Mouse (Mus musculus): ENCODE data around the gene Picalm. TPM values are rescaled to one million over a fixed set of nuclear protein-coding genes. Genes with fewer than 3 reads are reported as not detected.

Picalm gene
- polyA plus RNA-seq (2014; fragmentation: Nextera tagmentation; extraction: Ambion mirVana): 36.1 and 43.7 TPM in 2 replicates

DNA sequence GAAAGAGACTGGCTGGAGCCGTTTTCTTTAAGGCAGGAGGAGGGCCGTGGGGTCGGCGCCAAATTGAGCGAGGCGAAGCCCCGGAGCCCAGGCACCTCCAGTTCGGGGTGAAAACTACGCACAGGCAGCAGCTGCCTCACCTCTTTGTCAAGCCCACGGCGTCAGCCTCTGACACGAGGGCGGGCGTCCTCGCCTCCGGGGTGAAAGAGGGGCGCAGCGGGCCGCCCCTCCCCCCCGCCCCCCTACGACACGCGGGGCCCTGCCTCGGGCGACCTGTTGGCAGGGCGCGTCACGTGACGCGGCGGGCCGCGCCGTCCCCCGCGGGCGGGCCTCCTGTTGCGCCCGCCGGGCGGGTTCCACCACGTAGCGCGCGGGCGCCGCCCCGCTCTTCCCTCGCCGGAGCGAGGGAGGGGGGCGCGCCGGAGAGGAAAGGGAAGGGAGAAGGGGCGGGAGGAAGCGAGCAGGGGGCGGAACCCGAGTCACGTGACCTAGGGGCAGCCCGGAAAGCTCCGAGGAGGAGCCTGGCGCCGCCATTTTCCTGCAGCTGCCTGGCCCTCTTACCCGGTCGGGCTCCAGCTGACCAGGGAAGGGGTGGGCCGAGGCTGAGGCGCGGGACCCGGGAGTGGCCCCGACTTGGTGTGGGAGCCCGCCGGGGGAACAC, at the start of gene Picalm:
TSS of gene Picalm (plus strand) at position 482 of the 661 bp plus-strand sequence.
- peak; percentile 92 for ATAC-seq (replicated peaks; ENCODE audit: insufficient number of reproducible peaks, low FRiP score, low TSS enrichment)
- Histone ChIP-seq H3K27me3 (ENCODE audit: control insufficient read depth, insufficient read depth, low read length) (no peaks in the 10 kb centered on the region), H3K9ac (ENCODE audit: low read depth, low read length) (peak within 1 kb of the TSS; percentile 99), H3K9me3 (replicated peaks; ENCODE audit: control insufficient read depth, low read length) (no peaks in the 10 kb centered on the region), H3K27ac (ENCODE audit: low read depth, low read length) (peak within 1 kb of the TSS; percentile 100), H3K4me3 (ENCODE audit: low read depth, low read length) (peak within 1 kb of the TSS; percentile 96), H3K4me1 (ENCODE audit: control insufficient read depth, insufficient read depth, low read length) (peaks cover 3% of the 10 kb centered on the region; the same call in 1 of the 2 replicates), H3K4me2 (peak within 1 kb of the TSS; percentile 78), H3K36me3 (ENCODE audit: control insufficient read depth, insufficient read depth, low read length) (no peaks in the 10 kb centered on the region)
- under 1% methylated on average over 56 of the region's 72 CpGs for WGBS (ENCODE audit: insufficient replicate concordance)

DNA sequence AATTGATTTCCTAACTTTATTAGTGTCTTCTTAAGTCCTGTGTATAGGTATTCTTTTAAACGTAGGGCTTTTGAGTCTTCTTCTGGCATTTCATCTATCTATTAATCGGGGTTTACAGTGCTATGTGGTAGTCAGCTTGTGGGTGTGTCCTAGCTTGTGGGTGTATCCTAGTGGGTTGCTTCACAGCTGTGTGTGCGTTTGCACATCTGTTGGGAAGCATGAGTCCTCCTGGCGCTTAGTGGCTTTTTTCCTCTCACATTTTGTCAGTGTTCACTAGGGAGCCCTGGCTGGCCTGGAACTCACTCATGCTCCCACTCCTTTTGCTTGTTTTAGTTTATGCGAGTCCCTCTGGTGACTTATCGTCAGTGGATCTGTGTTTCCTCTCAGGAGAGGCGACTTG, 46.2 kb upstream of the Picalm start:
- H3K4me2 ChIP-seq: no peak overlapping the region
- H3K27me3 ChIP-seq (ENCODE audit: control insufficient read depth, insufficient read depth, low read length): no peaks in the 10 kb centered on the region
- H3K9ac ChIP-seq (ENCODE audit: low read depth, low read length): no peak overlapping the region
- H3K4me1 ChIP-seq (ENCODE audit: control insufficient read depth, insufficient read depth, low read length): peaks cover 23% of the 10 kb centered on the region
- no peak overlapping the region for H3K27ac ChIP-seq (ENCODE audit: low read depth, low read length)
- no peaks in the 10 kb centered on the region for H3K36me3 ChIP-seq (ENCODE audit: control insufficient read depth, insufficient read depth, low read length)
- 46% methylated on average over 7 of the region's 7 CpGs for WGBS (ENCODE audit: insufficient replicate concordance)
- no peak for ATAC-seq (replicated peaks; ENCODE audit: insufficient number of reproducible peaks, low FRiP score, low TSS enrichment)
- H3K4me3 ChIP-seq (ENCODE audit: low read depth, low read length): no peak overlapping the region
- H3K9me3 ChIP-seq (replicated peaks; ENCODE audit: control insufficient read depth, low read length): no peaks in the 10 kb centered on the region

DNA sequence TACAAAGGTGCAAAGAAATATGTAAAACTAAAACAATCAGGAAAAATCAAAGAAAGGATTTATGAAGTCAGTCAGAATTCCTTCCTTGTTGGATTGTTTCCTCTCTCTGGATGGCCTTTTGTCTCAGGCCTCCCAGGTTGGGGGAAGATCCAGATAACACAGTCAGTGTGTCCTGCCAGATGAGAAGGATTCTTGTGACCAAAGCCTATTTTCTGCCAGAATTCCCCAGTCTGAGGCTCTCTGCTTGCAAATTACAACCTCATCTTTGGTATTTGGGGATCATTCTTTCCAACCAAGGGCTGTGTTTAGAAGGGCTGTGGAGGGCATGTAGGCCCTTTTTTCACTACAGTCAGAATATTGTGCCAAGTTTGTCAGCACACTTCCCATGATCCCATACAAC, 45.5 kb upstream of the Picalm start:
- Histone ChIP-seq H3K27ac (ENCODE audit: low read depth, low read length) (no peak overlapping the region), H3K9me3 (replicated peaks; ENCODE audit: control insufficient read depth, low read length) (no peaks in the 10 kb centered on the region), H3K9ac (ENCODE audit: low read depth, low read length) (no peak overlapping the region), H3K4me3 (ENCODE audit: low read depth, low read length) (no peak overlapping the region), H3K27me3 (ENCODE audit: control insufficient read depth, insufficient read depth, low read length) (no peaks in the 10 kb centered on the region), H3K36me3 (ENCODE audit: control insufficient read depth, insufficient read depth, low read length) (no peaks in the 10 kb centered on the region), H3K4me1 (ENCODE audit: control insufficient read depth, insufficient read depth, low read length) (peaks cover 23% of the 10 kb centered on the region), H3K4me2 (no peak overlapping the region)
- no peak for ATAC-seq (replicated peaks; ENCODE audit: insufficient number of reproducible peaks, low FRiP score, low TSS enrichment)

DNA sequence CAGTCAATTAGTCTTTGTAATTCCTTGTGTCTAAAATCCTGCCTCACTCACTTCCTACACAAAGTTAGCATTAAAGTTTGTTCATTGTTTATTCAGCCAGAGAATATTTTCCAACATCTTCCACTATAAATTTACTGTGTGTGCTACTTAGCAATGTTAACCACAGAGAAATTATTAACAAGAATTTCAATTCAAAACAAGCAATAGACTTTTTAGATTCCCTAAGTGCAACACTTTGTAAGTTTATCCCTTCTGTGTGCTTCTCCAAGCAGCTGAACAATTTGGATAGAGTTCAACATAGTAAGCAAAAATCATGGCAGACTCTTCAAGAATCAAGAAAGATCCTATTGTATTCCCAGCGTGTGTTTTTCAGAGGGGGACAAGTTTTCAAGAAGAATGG, 44.3 kb upstream of the Picalm start:
- Histone ChIP-seq H3K4me3 (ENCODE audit: low read depth, low read length) (no peak overlapping the region), H3K36me3 (ENCODE audit: control insufficient read depth, insufficient read depth, low read length) (no peaks in the 10 kb centered on the region), H3K4me1 (ENCODE audit: control insufficient read depth, insufficient read depth, low read length) (peaks cover 16% of the 10 kb centered on the region), H3K4me2 (no peak overlapping the region), H3K27ac (ENCODE audit: low read depth, low read length) (no peak overlapping the region), H3K9me3 (replicated peaks; ENCODE audit: control insufficient read depth, low read length) (no peaks in the 10 kb centered on the region), H3K27me3 (ENCODE audit: control insufficient read depth, insufficient read depth, low read length) (no peaks in the 10 kb centered on the region), H3K9ac (ENCODE audit: low read depth, low read length) (no peak overlapping the region)
- 52% methylated on average over 1 of the region's 1 CpGs for WGBS (ENCODE audit: insufficient replicate concordance)
- ATAC-seq (replicated peaks; ENCODE audit: insufficient number of reproducible peaks, low FRiP score, low TSS enrichment): no peak

DNA sequence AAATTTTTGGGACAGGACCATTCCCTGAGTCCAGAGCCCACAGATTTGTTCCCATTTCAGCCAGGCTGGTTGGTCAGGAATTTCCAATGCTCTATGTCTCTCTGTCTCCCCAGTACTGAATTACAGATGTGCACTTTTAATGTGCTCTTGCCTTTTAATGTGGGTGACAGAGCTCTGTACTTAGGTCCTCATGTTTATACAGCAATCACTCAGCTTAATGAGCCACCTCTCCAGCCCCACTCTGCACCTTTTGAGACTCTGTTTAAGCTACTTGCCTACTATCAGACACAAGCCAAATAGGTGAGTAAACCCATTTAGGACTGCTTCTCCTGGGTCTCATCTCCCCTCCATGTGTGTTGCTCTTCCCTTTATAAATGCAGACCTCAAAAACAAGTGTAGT, 43.2 kb upstream of the Picalm start:
- Histone ChIP-seq H3K9me3 (replicated peaks; ENCODE audit: control insufficient read depth, low read length) (no peaks in the 10 kb centered on the region), H3K27me3 (ENCODE audit: control insufficient read depth, insufficient read depth, low read length) (no peaks in the 10 kb centered on the region), H3K4me2 (no peak overlapping the region), H3K36me3 (ENCODE audit: control insufficient read depth, insufficient read depth, low read length) (no peaks in the 10 kb centered on the region), H3K9ac (ENCODE audit: low read depth, low read length) (no peak overlapping the region), H3K4me1 (ENCODE audit: control insufficient read depth, insufficient read depth, low read length) (peaks cover 6% of the 10 kb centered on the region; the same call in 1 of the 2 replicates), H3K27ac (ENCODE audit: low read depth, low read length) (no peak overlapping the region), H3K4me3 (ENCODE audit: low read depth, low read length) (no peak overlapping the region)
- no peak for ATAC-seq (replicated peaks; ENCODE audit: insufficient number of reproducible peaks, low FRiP score, low TSS enrichment)

DNA sequence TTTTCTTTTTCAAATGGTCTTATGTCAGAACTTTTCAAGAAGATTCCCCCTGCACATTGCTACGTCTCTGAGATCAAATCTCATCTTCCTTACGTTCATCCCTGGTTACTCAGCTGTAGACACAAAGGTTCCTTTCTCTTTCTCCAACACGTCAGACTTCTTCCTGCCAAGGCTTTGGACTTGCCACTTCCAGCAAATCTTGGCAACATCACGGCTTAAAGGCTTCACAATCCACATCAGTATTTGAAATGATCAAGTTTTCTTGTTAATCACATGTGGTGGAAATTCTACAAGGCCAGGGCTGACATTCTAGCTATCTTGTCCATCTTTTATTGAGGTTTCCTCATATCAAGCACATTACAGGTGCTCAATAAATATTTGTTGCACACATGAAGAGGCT, 39.0 kb upstream of the Picalm start:
- no peak overlapping the region for H3K4me2 ChIP-seq
- WGBS (ENCODE audit: insufficient replicate concordance): 63% methylated on average over 4 of the region's 4 CpGs
- H3K4me1 ChIP-seq (ENCODE audit: control insufficient read depth, insufficient read depth, low read length): no peaks in the 10 kb centered on the region
- no peak overlapping the region for H3K9ac ChIP-seq (ENCODE audit: low read depth, low read length)
- no peaks in the 10 kb centered on the region for H3K9me3 ChIP-seq (replicated peaks; ENCODE audit: control insufficient read depth, low read length)
- no peak overlapping the region for H3K4me3 ChIP-seq (ENCODE audit: low read depth, low read length)
- no peaks in the 10 kb centered on the region for H3K36me3 ChIP-seq (ENCODE audit: control insufficient read depth, insufficient read depth, low read length)
- no peaks in the 10 kb centered on the region for H3K27me3 ChIP-seq (ENCODE audit: control insufficient read depth, insufficient read depth, low read length)
- no peak for ATAC-seq (replicated peaks; ENCODE audit: insufficient number of reproducible peaks, low FRiP score, low TSS enrichment)
- no peak overlapping the region for H3K27ac ChIP-seq (ENCODE audit: low read depth, low read length)

DNA sequence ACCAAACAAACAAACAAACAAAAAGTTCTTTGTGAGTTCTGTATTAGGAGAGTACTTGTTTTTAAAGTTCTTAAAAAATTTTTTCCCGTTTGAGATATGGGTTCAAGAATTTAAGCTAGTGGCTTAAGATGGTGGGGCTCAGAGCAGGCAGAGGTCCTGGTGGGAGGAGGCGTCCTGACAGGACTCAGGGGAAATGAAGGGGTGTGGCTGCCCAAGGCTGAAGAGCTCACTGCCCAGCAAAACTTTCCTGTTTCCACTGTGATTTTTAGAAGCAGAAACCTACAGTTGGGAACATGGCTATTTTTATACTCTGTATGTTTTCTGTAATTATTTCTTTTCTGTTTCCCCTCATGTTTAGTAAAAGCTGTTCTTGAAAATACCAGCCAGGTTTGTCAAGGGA, 38.3 kb upstream of the Picalm start:
- Histone ChIP-seq H3K4me1 (ENCODE audit: control insufficient read depth, insufficient read depth, low read length) (no peaks in the 10 kb centered on the region), H3K9ac (ENCODE audit: low read depth, low read length) (no peak overlapping the region)

DNA sequence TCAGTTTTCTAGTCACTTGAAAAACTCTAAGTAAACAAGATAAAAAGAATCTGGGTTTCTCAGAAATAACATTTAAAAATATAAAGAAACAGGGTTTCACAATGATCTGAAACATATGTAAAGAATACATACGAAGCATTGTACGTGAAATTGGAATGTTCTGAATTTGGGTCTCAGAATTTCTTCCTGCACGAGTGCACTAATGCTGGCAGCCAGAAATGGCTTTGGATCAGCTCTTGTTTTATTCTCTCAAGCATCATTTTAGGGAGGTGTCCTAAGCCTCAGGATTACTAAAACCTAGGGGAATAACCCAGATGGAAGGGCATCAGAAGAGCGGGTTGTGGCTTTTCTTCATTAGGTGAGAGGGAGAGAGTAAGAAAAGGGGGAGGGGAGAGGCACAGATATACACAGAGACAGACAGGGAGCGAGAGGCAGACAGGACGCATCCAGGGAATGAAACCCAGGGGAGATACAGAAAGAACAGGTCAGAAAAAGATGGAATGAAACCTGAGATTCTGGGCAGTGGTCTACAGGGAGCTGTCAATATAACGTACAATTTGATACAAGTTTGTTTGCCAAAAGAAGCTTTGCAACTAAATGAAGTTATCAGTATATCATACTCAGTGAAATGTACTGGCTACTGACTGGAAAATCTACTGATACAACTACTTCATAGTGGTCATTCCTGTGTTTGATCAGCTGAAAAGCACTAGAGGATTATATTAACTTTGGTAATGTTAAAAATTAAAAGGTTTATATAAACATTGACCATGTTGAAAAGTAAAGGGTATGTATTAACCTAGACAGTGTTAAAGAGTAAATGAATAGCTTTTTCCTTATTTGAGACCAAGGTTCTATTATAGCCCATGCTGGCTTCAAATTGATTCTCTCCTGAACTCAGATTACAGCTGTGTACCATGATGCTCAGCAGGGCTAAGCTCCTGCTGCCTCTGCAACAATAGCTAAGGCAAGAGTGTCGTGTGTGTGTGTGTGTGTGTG, 37.3 kb upstream of the Picalm start:
- Histone ChIP-seq H3K27ac (ENCODE audit: low read depth, low read length) (no peak overlapping the region), H3K4me1 (ENCODE audit: control insufficient read depth, insufficient read depth, low read length) (no peaks in the 10 kb centered on the region), H3K4me3 (ENCODE audit: low read depth, low read length) (no peak overlapping the region), H3K9me3 (replicated peaks; ENCODE audit: control insufficient read depth, low read length) (no peaks in the 10 kb centered on the region), H3K27me3 (ENCODE audit: control insufficient read depth, insufficient read depth, low read length) (no peaks in the 10 kb centered on the region), H3K9ac (ENCODE audit: low read depth, low read length) (no peak overlapping the region), H3K36me3 (ENCODE audit: control insufficient read depth, insufficient read depth, low read length) (no peaks in the 10 kb centered on the region), H3K4me2 (no peak overlapping the region)
- 83% methylated on average over 8 of the region's 8 CpGs for WGBS (ENCODE audit: insufficient replicate concordance)
- ATAC-seq (replicated peaks; ENCODE audit: insufficient number of reproducible peaks, low FRiP score, low TSS enrichment): no peak

More for the DNA sequence above, 38.3 kb upstream of the Picalm start:
- no peak for ATAC-seq (replicated peaks; ENCODE audit: insufficient number of reproducible peaks, low FRiP score, low TSS enrichment)
- H3K27ac ChIP-seq (ENCODE audit: low read depth, low read length): no peak overlapping the region
- H3K9me3 ChIP-seq (replicated peaks; ENCODE audit: control insufficient read depth, low read length): no peaks in the 10 kb centered on the region
- H3K4me2 ChIP-seq: no peak overlapping the region
- no peak overlapping the region for H3K4me3 ChIP-seq (ENCODE audit: low read depth, low read length)
- no peaks in the 10 kb centered on the region for H3K36me3 ChIP-seq (ENCODE audit: control insufficient read depth, insufficient read depth, low read length)
- H3K27me3 ChIP-seq (ENCODE audit: control insufficient read depth, insufficient read depth, low read length): no peaks in the 10 kb centered on the region
- 43% methylated on average over 2 of the region's 2 CpGs for WGBS (ENCODE audit: insufficient replicate concordance)

Measured in heart, embryonic 11.5 days (tissue).